Mouse (Mus musculus) heart, embryonic 16.5 days (tissue): ENCODE data around the gene Zkscan17. TPM values are rescaled to one million over a fixed set of nuclear protein-coding genes. Genes with fewer than 3 reads are reported as not detected.

Experiments
- ATAC-seq: fragments of 200-750 bp; cut with Nextera tagmentation; replicated peaks from 2 replicates; pipeline ENCODE4 v1.8.0; 2017; ENCODE audit warnings: moderate number of reproducible peaks; ENCODE audit not compliant: insufficient read depth, low FRiP score; ENCODE audit errors: extremely low read depth
- H3K27ac ChIP-seq: fragments of 300-500 bp; sonication (generic); 2 replicates; pipeline ENCODE4 v1.5.1; 2014; ENCODE audit warnings: mild to moderate bottlenecking, low read length, control low read depth, moderate library complexity
- H3K27me3 ChIP-seq: fragments of 300-500 bp; sonication (generic); 2 replicates; pipeline ENCODE4 v1.6.1; 2014; ENCODE audit warnings: low read length, mixed read lengths; ENCODE audit not compliant: control insufficient read depth, insufficient read depth
- H3K36me3 ChIP-seq: fragments of 300-500 bp; sonication (generic); 2 replicates; pipeline ENCODE4 v1.6.1; 2014; ENCODE audit not compliant: control insufficient read depth, insufficient read depth
- H3K4me1 ChIP-seq: fragments of 300-500 bp; sonication (generic); 2 replicates; pipeline ENCODE4 v1.6.1; 2014; ENCODE audit warnings: low read length, mixed read lengths; ENCODE audit not compliant: control insufficient read depth, insufficient read depth
- H3K4me2 ChIP-seq: fragments of 300-500 bp; sonication (generic); 2 replicates; pipeline ENCODE4 v1.6.1; 2014; ENCODE audit warnings: low read depth, mild to moderate bottlenecking, control low read depth, low read length
- H3K4me3 ChIP-seq: fragments of 300-500 bp; sonication (generic); 2 replicates; pipeline ENCODE4 v1.5.1; 2014; ENCODE audit warnings: mild to moderate bottlenecking, control low read depth, low read length
- H3K9ac ChIP-seq: fragments of 300-500 bp; sonication (generic); 2 replicates; pipeline ENCODE4 v1.6.1; 2014; ENCODE audit warnings: low read length, control low read depth
- H3K9me3 ChIP-seq: fragments of 300-500 bp; sonication (generic); replicated peaks from 2 replicates; pipeline ENCODE4 v1.6.1; 2016; ENCODE audit warnings: low read length; ENCODE audit not compliant: control insufficient read depth
- WGBS: fragments of 180-500 bp; shearing (Covaris S2); extraction: QIAGEN DNeasy Blood & Tissue Kit; methylation state at CpG from one replicate; pipeline ENCODE4 v1.1.7; 2014; 5-methylcytosine and 5-hydroxymethylcytosine counted together
- polyA plus RNA-seq: library from polyadenylated mRNA; unstranded; fragments of >200 nt; fragmentation: Nextera tagmentation; extraction: Ambion mirVana; gene quantifications from 2 replicates; pipeline ENCODE4 v1.2.1, GENCODE M21; 2015

The Zkscan17 gene
- polyA plus RNA-seq, 1 experiment from 2014 or later, result 15.0 TPM

- H3K4me3 ChIP-seq, result no peak overlapping the region
- H3K9ac ChIP-seq, result no peak overlapping the region
- no peak overlapping the region for H3K27ac ChIP-seq
- WGBS, result 62% methylated on average over 8 of the region's 8 CpGs
- H3K36me3 ChIP-seq, result peaks cover 41% of the 10 kb centered on the region
- H3K27me3 ChIP-seq, result no peaks in the 10 kb centered on the region
- H3K4me1 ChIP-seq, result no peaks in the 10 kb centered on the region
- no peak for ATAC-seq
- H3K4me2 ChIP-seq, result no peak overlapping the region
- H3K9me3 ChIP-seq, result no peaks in the 10 kb centered on the region
Measured at GRCm38 (mm10) chr11:59486222-59486621, 40.3 kb downstream of the Zkscan17 start.

- ATAC-seq, result no peak
- 48% methylated on average over 2 of the region's 2 CpGs for WGBS
Measured at GRCm38 (mm10) chr11:59485641-59486040, 40.9 kb downstream of the Zkscan17 start.

GRCm38 (mm10) chr11:59483212-59483611 lies 43.3 kb downstream of the Zkscan17 start:
- Histone ChIP-seq H3K36me3 (peaks cover 26% of the 10 kb centered on the region), H3K4me2 (no peak overlapping the region), H3K27me3 (peaks cover 2% of the 10 kb centered on the region; the same call in 1 of the 2 replicates), H3K27ac (no peak overlapping the region), H3K9me3 (no peaks in the 10 kb centered on the region), H3K4me1 (no peaks in the 10 kb centered on the region), H3K4me3 (no peak overlapping the region), H3K9ac (no peak overlapping the region)
- 5% methylated on average over 2 of the region's 2 CpGs for WGBS
- no peak for ATAC-seq

More at GRCm38 (mm10) chr11:59485641-59486040, 40.9 kb downstream of the Zkscan17 start:
- Histone ChIP-seq H3K27ac (no peak overlapping the region), H3K9me3 (no peaks in the 10 kb centered on the region), H3K27me3 (no peaks in the 10 kb centered on the region), H3K36me3 (peaks cover 37% of the 10 kb centered on the region), H3K9ac (no peak overlapping the region), H3K4me2 (no peak overlapping the region), H3K4me3 (no peak overlapping the region), H3K4me1 (no peaks in the 10 kb centered on the region)

- Histone ChIP-seq H3K27ac (no peak overlapping the region), H3K36me3 (no peaks in the 10 kb centered on the region), H3K9me3 (no peaks in the 10 kb centered on the region), H3K4me2 (no peak overlapping the region), H3K9ac (no peak overlapping the region), H3K27me3 (peaks cover 2% of the 10 kb centered on the region; the same call in 1 of the 2 replicates), H3K4me1 (peaks cover 4% of the 10 kb centered on the region; the same call in 1 of the 2 replicates), H3K4me3 (no peak overlapping the region)
- WGBS, result 66% methylated on average over 6 of the region's 6 CpGs
- no peak for ATAC-seq
Measured at GRCm38 (mm10) chr11:59477240-59477639, 49.3 kb downstream of the Zkscan17 start.

GRCm38 (mm10) chr11:59472326-59472677 lies 54.2 kb downstream of the Zkscan17 start, which contains the start of gene Zfp867:
Zfp867 (minus strand) TSS chr11:59472474.
- peak within 1 kb of the TSS; percentile 82 for H3K4me3 ChIP-seq
- under 1% methylated on average over 19 of the region's 19 CpGs for WGBS
- peak; percentile 90 for ATAC-seq

GRCm38 (mm10) chr11:59471413-59472325 lies 54.9 kb downstream of the Zkscan17 start:
- H3K9ac ChIP-seq, result peak overlapping the region; percentile 88
- H3K36me3 ChIP-seq, result peaks cover 2% of the 10 kb centered on the region; the same call in 1 of the 2 replicates
- peak overlapping the region; percentile 83 for H3K4me2 ChIP-seq
- no peaks in the 10 kb centered on the region for H3K9me3 ChIP-seq
- 5% methylated on average over 37 of the region's 37 CpGs for WGBS
- H3K27me3 ChIP-seq, result no peaks in the 10 kb centered on the region
- peaks cover 11% of the 10 kb centered on the region; the same call in 1 of the 2 replicates for H3K4me1 ChIP-seq
- H3K27ac ChIP-seq, result peak overlapping the region; percentile 80
- peak; percentile 63 for ATAC-seq
- H3K4me3 ChIP-seq, result peak overlapping the region; percentile 82

More at GRCm38 (mm10) chr11:59472326-59472677, 54.2 kb downstream of the Zkscan17 start, which contains the start of gene Zfp867:
- H3K27ac ChIP-seq, result peak within 1 kb of the TSS; percentile 80
- H3K4me2 ChIP-seq, result peak within 1 kb of the TSS; percentile 83
- H3K27me3 ChIP-seq, result no peaks in the 10 kb centered on the region
- peak within 1 kb of the TSS; percentile 88 for H3K9ac ChIP-seq
- no peaks in the 10 kb centered on the region for H3K9me3 ChIP-seq
- peaks cover 11% of the 10 kb centered on the region; the same call in 1 of the 2 replicates for H3K4me1 ChIP-seq
- no peaks in the 10 kb centered on the region for H3K36me3 ChIP-seq

GRCm38 (mm10) chr11:59460459-59460858 lies 66.1 kb downstream of the Zkscan17 start:
- H3K4me3 ChIP-seq, result no peak overlapping the region
- no peak overlapping the region for H3K4me2 ChIP-seq
- ATAC-seq, result no peak
- peaks cover 27% of the 10 kb centered on the region for H3K9me3 ChIP-seq
- 94% methylated on average over 2 of the region's 2 CpGs for WGBS
- H3K36me3 ChIP-seq, result peaks cover 50% of the 10 kb centered on the region
- H3K27me3 ChIP-seq, result no peaks in the 10 kb centered on the region
- peaks cover 12% of the 10 kb centered on the region for H3K4me1 ChIP-seq
- H3K9ac ChIP-seq, result no peak overlapping the region
- H3K27ac ChIP-seq, result no peak overlapping the region

- H3K4me2 ChIP-seq, result peak overlapping the region; percentile 26
- peaks cover 12% of the 10 kb centered on the region for H3K4me1 ChIP-seq
Measured at GRCm38 (mm10) chr11:59458973-59459372, 67.6 kb downstream of the Zkscan17 start.

GRCm38 (mm10) chr11:59456891-59457290 lies 69.7 kb downstream of the Zkscan17 start:
- ATAC-seq, result no peak
- Histone ChIP-seq H3K27ac (no peak overlapping the region), H3K36me3 (peaks cover 33% of the 10 kb centered on the region), H3K4me2 (no peak overlapping the region), H3K9me3 (no peaks in the 10 kb centered on the region), H3K27me3 (no peaks in the 10 kb centered on the region), H3K4me1 (peaks cover 12% of the 10 kb centered on the region), H3K4me3 (no peak overlapping the region), H3K9ac (no peak overlapping the region)
- 90% methylated on average over 2 of the region's 2 CpGs for WGBS

More at GRCm38 (mm10) chr11:59458973-59459372, 67.6 kb downstream of the Zkscan17 start:
- no peak overlapping the region for H3K4me3 ChIP-seq
- peaks cover 50% of the 10 kb centered on the region for H3K36me3 ChIP-seq
- peak overlapping the region; percentile 90 for H3K27ac ChIP-seq
- ATAC-seq, result peak; percentile 96
- WGBS, result 16% methylated on average over 5 of the region's 5 CpGs
- H3K9me3 ChIP-seq, result peaks cover 20% of the 10 kb centered on the region
- H3K27me3 ChIP-seq, result no peaks in the 10 kb centered on the region
- peak overlapping the region; percentile 57; the same call in 1 of the 2 replicates for H3K9ac ChIP-seq
